Mouse (Mus musculus): ENCODE measurements around the gene Pyy. TPM values are rescaled to one million over a fixed set of nuclear protein-coding genes. Genes with fewer than 3 reads are reported as not detected.

Gene Pyy
- total and polyA plus RNA-seq, 3 experiments = not detected

DNA sequence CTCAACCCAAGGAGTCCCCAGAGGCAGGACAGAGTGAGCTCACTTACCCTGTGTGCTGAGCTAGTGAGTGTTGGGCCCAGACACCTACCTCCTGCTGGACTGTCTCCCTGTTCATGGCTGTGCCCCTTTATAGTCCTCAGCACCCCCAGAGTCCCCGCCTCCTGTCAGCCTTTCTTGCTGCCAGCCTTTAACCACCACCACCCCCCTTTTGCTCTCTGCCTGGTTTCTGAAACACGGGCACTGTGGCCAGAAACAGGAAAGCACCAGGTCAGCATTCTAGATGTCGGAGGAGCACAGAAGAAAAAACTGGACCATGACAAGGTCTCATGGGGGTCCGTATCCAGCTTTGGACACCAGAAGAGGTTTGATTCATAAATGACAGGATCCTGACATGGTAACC, 6.4 kb downstream of the Pyy start, which contains the start of gene Ppy:
Gene Ppy (minus strand): TSS at position 101 of the 400 bp plus-strand sequence.
- ATAC-seq (ENCODE audit: extremely low read depth, insufficient number of reproducible peaks, low FRiP score, poor library complexity, severe bottlenecking) (no peak), DNase-seq (ENCODE audit: low spot score) (no peak)
- Histone ChIP-seq H3K4me3 (ENCODE audit: low read depth, low read length) (no peak within 1 kb of the TSS), H3K4me1 (ENCODE audit: insufficient read depth, low read depth, low read length) (peaks cover 74% of the 10 kb centered on the region), H3K36me3 (replicated peaks) (no peaks in the 10 kb centered on the region), H3K27me3 (ENCODE audit: insufficient read depth, low read length) (peaks cover 78% of the 10 kb centered on the region), H3K9me3 (replicated peaks) (no peaks in the 10 kb centered on the region)
- TF ChIP-seq GATA1 (IDR thresholded peaks at IDR 0.05; ENCODE audit: borderline replicate concordance, low read length) (no peak), CTCF (IDR thresholded peaks at IDR 0.05; ENCODE audit: low read depth, low read length) (no peak), POLR2AphosphoS5 (IDR thresholded peaks at IDR 0.05; ENCODE audit: insufficient replicate concordance, low read depth, low read length) (no peak), GATA2 (IDR thresholded peaks at IDR 0.05; ENCODE audit: borderline replicate concordance, low read depth, low read length) (no peak), TAL1 (conservative IDR thresholded peaks at IDR 0.05; ENCODE audit: low read depth, low read length) (no peak)

DNA sequence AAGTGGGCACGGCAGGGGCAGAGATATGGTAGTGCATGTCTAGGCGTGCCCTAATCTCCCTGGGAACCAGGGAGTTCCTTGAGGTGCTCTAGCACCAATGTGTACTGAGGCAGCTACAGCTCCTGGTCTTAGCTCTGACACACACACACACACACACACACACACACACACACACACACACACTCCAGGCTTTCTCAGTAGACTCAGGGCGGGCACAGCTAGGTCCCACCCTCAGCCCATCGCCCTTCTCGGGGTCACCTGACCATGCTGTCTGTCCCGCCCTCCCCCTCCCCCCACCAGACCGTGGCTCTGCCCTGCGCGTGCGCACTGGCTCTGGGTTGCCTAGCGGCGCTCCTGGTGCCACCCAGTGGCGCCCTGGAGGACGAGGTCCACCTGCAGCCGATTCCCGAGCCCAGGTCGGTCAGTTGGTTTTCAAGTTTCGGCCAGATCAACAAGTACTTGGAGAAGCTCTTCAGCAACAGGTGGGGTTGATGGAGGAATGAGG, 10.7 kb downstream of the Pyy start:
- peaks cover 52% of the 10 kb centered on the region for H3K27me3 ChIP-seq (ENCODE audit: insufficient read depth, low read length)

DNA sequence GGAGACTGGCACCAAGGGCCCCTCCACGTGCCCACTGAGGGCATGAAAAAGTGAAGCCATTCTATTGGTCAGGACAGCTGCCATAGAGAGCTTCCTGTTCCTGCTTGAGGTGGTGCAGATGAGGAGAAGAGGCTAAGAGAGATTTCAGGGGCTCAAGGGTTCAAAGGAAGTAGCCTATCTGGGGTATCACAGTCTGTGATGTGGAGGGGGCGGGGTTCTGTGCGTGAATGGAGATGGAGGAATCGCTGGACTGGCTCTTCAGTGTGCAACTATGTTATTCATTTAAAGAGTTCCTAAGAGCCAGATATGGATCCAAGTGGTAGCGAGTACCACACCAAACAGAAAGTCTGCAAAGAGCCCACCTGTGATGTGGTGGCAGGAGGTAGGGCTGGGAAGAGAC, 11.2 kb downstream of the Pyy start:
- no peak for TF ChIP-seq TAL1 (conservative IDR thresholded peaks at IDR 0.05; ENCODE audit: low read depth, low read length)
- no peak for TF ChIP-seq CTCF (IDR thresholded peaks at IDR 0.05; ENCODE audit: low read depth, low read length)
- TF ChIP-seq GATA2 (IDR thresholded peaks at IDR 0.05; ENCODE audit: borderline replicate concordance, low read depth, low read length) = no peak
- no peak for TF ChIP-seq GATA1 (IDR thresholded peaks at IDR 0.05; ENCODE audit: borderline replicate concordance, low read length)
- no peak for TF ChIP-seq POLR2AphosphoS5 (IDR thresholded peaks at IDR 0.05; ENCODE audit: insufficient replicate concordance, low read depth, low read length)
- no peak overlapping the region; the same call in 1 of the 2 replicates for H3K4me3 ChIP-seq (ENCODE audit: low read depth, low read length)
- no peaks in the 10 kb centered on the region for H3K9me3 ChIP-seq (replicated peaks)
- DNase-seq (ENCODE audit: low spot score) = no peak
- peaks cover 47% of the 10 kb centered on the region for H3K27me3 ChIP-seq (ENCODE audit: insufficient read depth, low read length)
- ATAC-seq (ENCODE audit: extremely low read depth, insufficient number of reproducible peaks, low FRiP score, poor library complexity, severe bottlenecking) = no peak
- no peaks in the 10 kb centered on the region for H3K36me3 ChIP-seq (replicated peaks)
- H3K4me1 ChIP-seq (ENCODE audit: insufficient read depth, low read depth, low read length) = peaks cover 71% of the 10 kb centered on the region

More for the DNA sequence above, 10.7 kb downstream of the Pyy start:
- no peaks in the 10 kb centered on the region for H3K36me3 ChIP-seq (replicated peaks)
- no peak for TF ChIP-seq CTCF (IDR thresholded peaks at IDR 0.05; ENCODE audit: low read depth, low read length)
- no peak for TF ChIP-seq GATA2 (IDR thresholded peaks at IDR 0.05; ENCODE audit: borderline replicate concordance, low read depth, low read length)
- no peak for TF ChIP-seq POLR2AphosphoS5 (IDR thresholded peaks at IDR 0.05; ENCODE audit: insufficient replicate concordance, low read depth, low read length)
- TF ChIP-seq TAL1 (conservative IDR thresholded peaks at IDR 0.05; ENCODE audit: low read depth, low read length) = no peak
- TF ChIP-seq GATA1 (IDR thresholded peaks at IDR 0.05; ENCODE audit: borderline replicate concordance, low read length) = no peak
- no peaks in the 10 kb centered on the region for H3K9me3 ChIP-seq (replicated peaks)
- ATAC-seq (ENCODE audit: extremely low read depth, insufficient number of reproducible peaks, low FRiP score, poor library complexity, severe bottlenecking) = peak; percentile 84
- H3K4me3 ChIP-seq (ENCODE audit: low read depth, low read length) = peak overlapping the region; percentile 60; the same call in 1 of the 2 replicates
- peak; percentile 80 for DNase-seq (ENCODE audit: low spot score)
- H3K4me1 ChIP-seq (ENCODE audit: insufficient read depth, low read depth, low read length) = peaks cover 71% of the 10 kb centered on the region

DNA sequence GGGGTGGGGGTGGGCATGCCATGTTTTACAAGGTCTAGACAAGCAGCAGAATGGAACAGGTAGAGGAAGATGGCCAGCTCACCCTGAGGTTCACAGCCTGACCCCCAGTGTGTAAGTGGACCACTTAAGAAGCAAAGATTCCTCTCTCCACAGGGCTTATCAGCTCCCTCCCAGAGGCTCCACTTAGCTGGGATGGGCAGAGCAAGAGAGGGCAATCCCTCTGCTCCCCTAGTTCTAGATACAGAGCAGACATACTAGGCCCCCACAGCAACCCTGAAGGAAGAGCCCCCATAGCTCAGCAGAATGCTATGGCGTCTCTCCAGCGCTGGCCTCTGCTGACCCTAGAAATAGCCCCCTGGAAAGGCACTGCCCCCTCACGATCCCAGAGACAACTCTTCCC, 12.0 kb downstream of the Pyy start:
- H3K27me3 ChIP-seq (ENCODE audit: insufficient read depth, low read length) = peaks cover 39% of the 10 kb centered on the region
- TF ChIP-seq CTCF (IDR thresholded peaks at IDR 0.05; ENCODE audit: low read depth, low read length) (no peak), TAL1 (conservative IDR thresholded peaks at IDR 0.05; ENCODE audit: low read depth, low read length) (no peak), POLR2AphosphoS5 (IDR thresholded peaks at IDR 0.05; ENCODE audit: insufficient replicate concordance, low read depth, low read length) (no peak), GATA1 (IDR thresholded peaks at IDR 0.05; ENCODE audit: borderline replicate concordance, low read length) (no peak), GATA2 (IDR thresholded peaks at IDR 0.05; ENCODE audit: borderline replicate concordance, low read depth, low read length) (no peak)
- peaks cover 65% of the 10 kb centered on the region for H3K4me1 ChIP-seq (ENCODE audit: insufficient read depth, low read depth, low read length)
- DNase-seq (ENCODE audit: low spot score) (no peak), ATAC-seq (ENCODE audit: extremely low read depth, insufficient number of reproducible peaks, low FRiP score, poor library complexity, severe bottlenecking) (no peak)
- H3K9me3 ChIP-seq (replicated peaks) = no peaks in the 10 kb centered on the region
- no peak overlapping the region for H3K4me3 ChIP-seq (ENCODE audit: low read depth, low read length)
- no peaks in the 10 kb centered on the region for H3K36me3 ChIP-seq (replicated peaks)

DNA sequence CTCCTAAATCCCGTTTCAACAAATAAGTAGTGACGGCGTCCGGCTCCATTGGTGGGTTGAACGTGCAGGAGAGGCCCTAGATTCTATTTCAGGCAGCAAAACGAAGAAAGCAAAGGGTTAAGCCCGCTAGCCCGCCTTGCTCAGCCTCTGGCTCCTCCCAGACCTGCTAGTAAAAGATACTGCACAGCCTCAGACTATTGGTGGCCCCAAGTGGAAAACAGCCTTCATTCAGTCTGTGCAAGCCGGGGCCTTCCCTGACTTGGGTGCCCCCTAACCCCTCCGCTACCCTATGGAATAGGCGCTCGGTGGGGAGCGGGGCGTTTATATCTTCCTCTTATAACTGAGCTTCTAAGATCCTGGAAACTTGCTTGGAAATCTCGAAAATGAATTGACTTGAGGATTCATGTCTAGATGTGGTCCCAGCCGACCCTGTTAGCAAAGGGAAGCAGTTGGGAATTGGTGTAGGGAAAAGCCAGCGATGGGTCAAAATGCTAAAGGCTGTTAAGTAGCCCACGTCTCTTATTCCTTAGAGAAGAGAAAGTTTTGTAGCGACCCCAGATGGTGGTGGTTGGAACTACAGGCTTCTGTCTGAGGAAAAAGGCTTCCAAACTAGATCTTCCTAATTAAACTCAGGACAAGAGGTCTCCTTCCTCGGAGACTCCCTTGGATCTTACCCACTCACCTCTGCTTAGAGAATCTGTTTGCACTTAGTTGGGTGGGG, 18.4 kb downstream of the Pyy start:
- DNase-seq (ENCODE audit: low spot score) (peak; percentile 83), ATAC-seq (ENCODE audit: extremely low read depth, insufficient number of reproducible peaks, low FRiP score, poor library complexity, severe bottlenecking) (peak; percentile 46; the same call in 1 of the 2 replicates)
- Histone ChIP-seq H3K36me3 (replicated peaks) (peaks cover 19% of the 10 kb centered on the region), H3K4me3 (ENCODE audit: low read depth, low read length) (peak overlapping the region; percentile 85), H3K4me1 (ENCODE audit: insufficient read depth, low read depth, low read length) (peaks cover 66% of the 10 kb centered on the region), H3K27me3 (ENCODE audit: insufficient read depth, low read length) (0 out of 2 replicates have a peak, but pooled peaks cover under 1% of the 10 kb centered on the region), H3K9me3 (replicated peaks) (no peaks in the 10 kb centered on the region)
- TF ChIP-seq TAL1 (conservative IDR thresholded peaks at IDR 0.05; ENCODE audit: low read depth, low read length) (peak; percentile 47; the same call in 1 of the 2 replicates), POLR2AphosphoS5 (IDR thresholded peaks at IDR 0.05; ENCODE audit: insufficient replicate concordance, low read depth, low read length) (no peak), CTCF (IDR thresholded peaks at IDR 0.05; ENCODE audit: low read depth, low read length) (peak; percentile 51; the same call in 1 of the 2 replicates), GATA2 (IDR thresholded peaks at IDR 0.05; ENCODE audit: borderline replicate concordance, low read depth, low read length) (no peak), GATA1 (IDR thresholded peaks at IDR 0.05; ENCODE audit: borderline replicate concordance, low read length) (no peak)
